8 mouse cellular contexts compared by ENCODE assay signal in the genomic region with DNA sequence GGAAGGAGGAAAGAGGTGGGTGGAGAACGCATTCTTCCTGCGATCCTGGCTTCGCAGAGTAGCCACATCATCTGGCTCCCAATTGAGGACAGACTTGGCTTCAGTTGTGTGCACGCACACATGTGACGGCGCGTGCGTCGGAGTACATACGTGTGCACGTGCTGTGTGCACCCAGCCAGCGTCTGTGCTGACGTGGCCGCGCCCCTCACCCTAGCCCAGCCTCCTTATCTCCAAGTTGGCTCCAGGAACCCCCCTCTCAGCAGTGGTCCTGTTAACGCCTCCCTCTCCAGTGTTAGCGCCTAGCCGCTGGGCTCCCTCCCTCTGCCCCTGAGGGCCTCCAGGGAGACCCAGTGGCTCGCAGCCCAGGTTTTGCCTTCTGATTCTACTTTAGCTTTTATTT.
DNase-seq lines count a peak whose midpoint lies in the region; ATAC-seq and TF ChIP-seq lines count a peak whose summit lies in the region.

No protein-coding gene starts in this region.

- DNase-seq in cerebellum, postnatal 10 days, result peak; percentile 59 to 61
- DNase-seq in cerebellum, postnatal 36 days, result no peak
- peak; percentile 77 for DNase-seq in heart, postnatal 0 days (ENCODE audit: low spot score)
- DNase-seq in kidney, postnatal 25 days, result peak; percentile 28 to 62
- peak; percentile 89 for DNase-seq in lung, postnatal 0 days (ENCODE audit: low spot score)
- DNase-seq in retina, postnatal 1 day, result peak; percentile 66
- no peak for DNase-seq in MN1 (ENCODE audit: low spot score)

- whole genome bisulfite sequencing in forebrain, embryonic 13.5 days, result 4% methylated on average over 19 of the region's 19 CpGs
- under 1% methylated on average over 19 of the region's 19 CpGs for WGBS in heart, postnatal 0 days
- WGBS in lung, postnatal 0 days, result 0% methylated on average over 19 of the region's 19 CpGs

- no peak for TF ChIP-seq CTCF in heart, postnatal 0 days (IDR thresholded peaks at IDR 0.05; ENCODE audit: low read depth)
- no peak for TF ChIP-seq CTCF in lung, postnatal 0 days (IDR thresholded peaks at IDR 0.05)

- H3K27ac ChIP-seq in forebrain, embryonic 13.5 days, result no peak overlapping the region
- peak overlapping the region; percentile 79 for H3K27ac ChIP-seq in heart, postnatal 0 days (ENCODE audit: low read depth)
- H3K27ac ChIP-seq in lung, postnatal 0 days (ENCODE audit: low read length), result peak overlapping the region; percentile 45; the same call in 1 of the 2 replicates

- H3K9ac ChIP-seq in forebrain, embryonic 13.5 days, result peak overlapping the region; percentile 50; the same call in 1 of the 2 replicates
- H3K9ac ChIP-seq in heart, postnatal 0 days (replicated peaks; ENCODE audit: low read depth, low read length), result no peak overlapping the region
- no peak overlapping the region for H3K9ac ChIP-seq in lung, postnatal 0 days (replicated peaks; ENCODE audit: low read depth)

- no peaks in the 10 kb centered on the region for H3K9me3 ChIP-seq in forebrain, embryonic 13.5 days (replicated peaks)
- no peaks in the 10 kb centered on the region for H3K9me3 ChIP-seq in heart, postnatal 0 days (replicated peaks; ENCODE audit: control insufficient read depth, low read length)
- no peaks in the 10 kb centered on the region for H3K9me3 ChIP-seq in lung, postnatal 0 days (ENCODE audit: low read length)

- ATAC-seq in forebrain, embryonic 13.5 days, result peak; percentile 55; the same call in 1 of the 2 replicates
- ATAC-seq in heart, postnatal 0 days (ENCODE audit: insufficient read depth, low read depth), result peak; percentile 79
- peak; percentile 72 for ATAC-seq in lung, postnatal 0 days

- peaks cover 12% of the 10 kb centered on the region for H3K4me1 ChIP-seq in forebrain, embryonic 13.5 days
- H3K4me1 ChIP-seq in heart, postnatal 0 days (ENCODE audit: control insufficient read depth, insufficient read depth), result peaks cover 7% of the 10 kb centered on the region; the same call in 1 of the 2 replicates
- peaks cover 4% of the 10 kb centered on the region; the same call in 1 of the 2 replicates for H3K4me1 ChIP-seq in lung, postnatal 0 days (ENCODE audit: insufficient read depth, low read depth, low read length)

- no peaks in the 10 kb centered on the region for H3K36me3 ChIP-seq in forebrain, embryonic 13.5 days (ENCODE audit: poor library complexity, severe bottlenecking)
- no peaks in the 10 kb centered on the region for H3K36me3 ChIP-seq in heart, postnatal 0 days (replicated peaks; ENCODE audit: control insufficient read depth, insufficient read depth, low read length)
- H3K36me3 ChIP-seq in lung, postnatal 0 days (ENCODE audit: insufficient read depth, low read length), result no peaks in the 10 kb centered on the region

- no peak for TF ChIP-seq EP300 in heart, postnatal 0 days (IDR thresholded peaks at IDR 0.05; ENCODE audit: low read depth)
- TF ChIP-seq EP300 in lung, postnatal 0 days (IDR thresholded peaks at IDR 0.05), result no peak

- peak overlapping the region; percentile 59 for H3K4me2 ChIP-seq in forebrain, embryonic 13.5 days
- H3K4me2 ChIP-seq in heart, postnatal 0 days (ENCODE audit: low read depth, low read length), result peak overlapping the region; percentile 48
- H3K4me2 ChIP-seq in lung, postnatal 0 days (replicated peaks; ENCODE audit: low read depth, low read length), result peak overlapping the region; percentile 48

- peak overlapping the region; percentile 26 for H3K4me3 ChIP-seq in forebrain, embryonic 13.5 days
- H3K4me3 ChIP-seq in heart, postnatal 0 days (ENCODE audit: low read depth, low read length), result peak overlapping the region; percentile 9; the same call in 1 of the 2 replicates
- H3K4me3 ChIP-seq in lung, postnatal 0 days (ENCODE audit: low read depth, low read length), result no peak overlapping the region

- peaks cover 38% of the 10 kb centered on the region for H3K27me3 ChIP-seq in forebrain, embryonic 13.5 days
- peaks cover 15% of the 10 kb centered on the region; the same call in 1 of the 2 replicates for H3K27me3 ChIP-seq in heart, postnatal 0 days (ENCODE audit: control insufficient read depth, insufficient read depth, low read length)
- no peaks in the 10 kb centered on the region for H3K27me3 ChIP-seq in lung, postnatal 0 days (replicated peaks; ENCODE audit: insufficient read depth, low read length)

Comparison
In these comparisons a context has a peak if more than half of its experiments do, and no peak if none do; other contexts are left out.
1. DNase-seq: peak in cerebellum, postnatal 10 days (2 of 2), heart, postnatal 0 days (single experiment), kidney, postnatal 25 days (2 of 2), lung, postnatal 0 days (single experiment) and retina, postnatal 1 day (single experiment); none in cerebellum, postnatal 36 days (0 of 2) and MN1 (single experiment).
2. Peak in every context shown above with its lines, with median percentiles within 50 percentile points of each other: ATAC-seq and H3K4me2 ChIP-seq.